Mouse (Mus musculus) thymus, adult 18-20 months (tissue): Measurements from ENCODE around the gene Prkca.
"Not testable (repeated sequence)": the region's sequence is repeated elsewhere in the genome, so short reads cannot be mapped to it uniquely, and the experiment has no call there.

Experiments used
- DNase-seq, 2 experiments: peaks; one replicate each; pipeline ENCODE4 v3.0.0; 2022; ENCODE audit warnings: mixed read lengths in 2 of 2

Gene Prkca

DNA sequence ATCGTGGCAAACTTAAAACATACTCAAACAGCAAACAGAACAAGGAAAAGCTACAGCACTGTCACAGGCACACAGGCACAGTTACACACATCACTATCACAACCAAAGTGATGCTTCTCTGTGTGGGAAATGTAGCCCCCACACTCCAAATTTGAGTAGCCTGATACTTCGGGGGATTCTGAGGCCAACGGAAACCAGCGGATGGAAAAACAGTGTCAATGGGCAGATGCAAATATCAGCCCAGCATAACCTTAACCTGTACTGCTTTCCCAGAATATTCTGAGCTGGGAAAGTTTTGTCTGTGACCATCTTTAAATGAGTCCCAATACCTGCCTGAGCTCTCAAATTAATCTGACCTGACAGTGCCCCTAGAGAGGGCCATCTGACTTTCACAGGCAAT is 250.5 kb downstream of the Prkca start:
- DNase-seq = no peak

DNA sequence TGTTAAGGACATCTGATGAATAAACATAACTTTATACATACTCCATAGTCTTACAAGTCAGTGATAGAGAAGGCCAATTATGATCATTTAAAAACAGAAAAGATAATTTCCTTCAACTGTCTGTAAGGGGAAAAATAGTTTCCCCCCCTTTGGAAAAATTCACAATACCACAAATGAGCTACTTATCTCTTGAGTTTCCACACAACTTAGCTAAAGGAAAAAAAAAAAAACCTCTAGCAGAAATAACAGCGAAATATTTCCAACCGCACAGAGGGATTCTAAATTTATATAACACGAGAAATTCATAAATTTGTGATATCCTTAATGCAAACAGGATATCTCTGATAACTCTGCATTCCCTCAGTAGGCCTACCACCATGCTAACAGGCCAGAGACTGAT is 252.5 kb downstream of the Prkca start:
- DNase-seq = no peak

DNA sequence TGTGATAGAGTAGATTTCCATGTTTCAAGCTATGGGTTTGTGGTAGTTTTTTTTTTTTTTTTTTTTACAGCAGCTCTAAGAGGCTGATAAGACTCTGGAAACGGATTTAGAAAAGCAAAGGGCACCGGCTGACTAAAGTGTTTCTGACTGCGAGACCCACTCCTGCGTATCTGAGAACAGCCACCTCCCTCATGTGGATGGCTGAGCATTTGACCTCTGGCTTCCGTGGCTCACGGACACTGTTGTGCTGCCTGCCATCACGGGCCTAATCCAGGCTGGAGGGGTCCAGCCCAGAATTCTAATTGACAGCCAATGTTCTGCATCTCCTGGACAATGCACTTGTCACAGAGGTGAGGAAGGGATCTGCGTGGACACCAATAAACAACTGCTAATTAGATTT is 253.0 kb downstream of the Prkca start:
- DNase-seq = no peak

DNA sequence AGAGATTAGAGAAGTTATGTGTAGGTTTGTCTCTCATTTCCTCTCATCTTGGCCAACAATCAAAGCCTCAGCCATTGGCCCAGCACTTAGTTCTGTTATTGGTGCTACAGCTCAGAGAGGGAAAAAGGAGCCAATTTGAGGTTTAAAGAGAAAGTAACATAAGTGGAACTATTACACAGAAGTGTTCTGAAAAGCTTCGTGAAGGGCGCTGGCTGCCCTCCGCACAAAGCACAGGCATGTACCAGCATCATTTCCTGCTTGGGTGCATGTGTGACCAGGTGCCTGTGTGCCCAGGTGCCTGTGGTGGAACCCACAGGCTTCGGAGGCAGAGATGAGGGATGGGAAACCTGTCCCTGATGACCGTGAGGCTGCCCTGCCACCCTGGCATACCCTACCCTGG is 255.7 kb downstream of the Prkca start:
- no peak for DNase-seq

DNA sequence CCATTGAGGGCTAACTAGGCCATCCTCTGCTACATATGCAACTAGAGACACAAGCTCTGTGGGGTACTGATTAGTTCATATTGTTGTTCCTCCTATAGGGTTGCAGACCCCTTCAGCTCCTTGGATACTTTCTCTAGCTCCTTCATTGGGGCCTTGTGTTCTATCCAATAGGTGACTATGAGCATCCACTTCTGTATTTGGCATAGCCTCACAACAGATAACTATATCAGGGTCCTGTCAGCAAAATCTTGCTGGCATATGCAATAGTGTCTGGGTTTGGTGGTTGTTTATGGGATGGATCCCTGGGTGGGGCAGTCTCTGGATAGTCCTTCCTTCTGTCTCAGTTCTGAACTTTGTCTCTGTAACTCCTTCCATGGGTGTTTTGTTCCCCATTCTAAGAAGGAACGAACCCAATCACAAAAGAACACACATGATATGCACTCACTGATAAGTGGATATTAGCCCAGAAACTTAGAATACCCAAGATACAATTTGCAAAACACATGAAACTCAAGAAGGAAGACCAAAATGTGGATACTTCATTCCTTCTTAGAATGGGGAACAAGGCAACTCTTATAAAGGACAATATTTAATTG is 256.5 kb downstream of the Prkca start:
- not testable (repeated sequence) for DNase-seq

DNA sequence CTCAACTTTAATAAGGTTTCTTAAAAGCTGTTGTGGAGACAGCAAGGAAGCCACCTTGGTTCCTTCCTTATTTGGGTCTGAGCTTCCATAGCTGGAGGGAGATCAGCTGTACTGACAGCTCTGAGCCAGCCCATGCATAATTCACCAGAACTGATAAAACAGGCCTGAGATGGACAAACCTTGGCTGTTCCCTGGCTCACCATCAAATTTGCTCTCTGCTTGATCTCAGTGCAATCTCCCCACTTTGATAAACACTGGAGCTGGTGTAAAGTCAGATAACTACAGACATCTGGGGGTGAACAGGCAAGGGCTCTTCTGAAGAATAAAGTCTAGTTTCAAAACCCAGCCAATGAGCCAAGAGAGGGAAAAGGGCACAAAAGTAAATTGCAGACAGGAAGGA is 261.1 kb downstream of the Prkca start:
- DNase-seq = no peak

DNA sequence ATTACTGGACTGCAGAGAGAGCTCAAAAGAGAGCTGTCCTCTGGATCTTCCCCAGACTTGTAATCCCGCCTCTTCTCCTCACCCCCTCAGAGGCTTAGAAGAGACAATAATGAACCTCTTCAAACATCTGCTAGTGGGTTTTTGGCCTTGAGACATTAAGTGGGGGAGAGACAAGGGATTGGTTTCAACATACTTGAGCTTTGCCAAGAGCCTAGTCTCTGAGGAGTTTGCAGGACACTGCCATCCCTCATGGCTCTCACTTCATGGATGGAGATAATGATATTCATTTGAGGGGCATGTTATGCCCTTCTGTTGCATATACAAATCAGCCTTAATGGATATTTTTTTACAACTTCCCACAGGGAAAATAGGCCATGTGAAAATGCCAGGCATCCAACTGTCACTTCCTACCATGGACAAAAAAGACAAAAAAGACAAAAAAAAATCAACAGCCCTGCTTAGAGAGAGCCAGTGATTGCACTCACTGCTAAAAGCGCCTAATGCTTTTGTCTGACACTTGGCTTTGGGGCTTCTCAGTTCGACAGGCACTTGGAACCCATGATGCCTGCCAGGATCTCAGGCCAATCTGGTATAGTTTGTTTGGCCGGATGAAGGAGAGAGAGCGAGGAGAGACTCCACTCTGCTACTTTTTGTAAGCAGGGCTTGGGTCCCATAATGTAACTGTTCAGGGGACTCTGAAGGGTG is 263.6 kb downstream of the Prkca start:
- DNase-seq = no peak

DNA sequence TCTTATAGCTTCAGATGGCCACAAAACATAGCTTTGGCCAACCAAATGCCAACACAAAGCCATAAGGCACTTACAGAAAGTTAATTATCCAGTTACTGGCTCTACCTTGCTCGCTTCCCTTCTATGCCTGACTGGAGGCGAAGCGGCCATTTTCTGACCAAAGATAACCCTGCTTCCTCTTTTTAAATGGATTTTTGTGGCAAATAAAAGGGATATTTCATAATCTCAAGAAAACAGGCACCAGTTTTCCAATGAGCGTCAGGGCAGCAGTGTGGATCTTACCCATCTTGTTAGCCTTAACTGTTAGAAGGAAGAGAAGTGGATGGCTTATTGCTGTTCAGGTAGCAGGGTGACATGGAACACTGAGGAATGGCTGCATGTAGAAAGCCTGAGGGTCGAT is 264.3 kb downstream of the Prkca start:
- DNase-seq = no peak

DNA sequence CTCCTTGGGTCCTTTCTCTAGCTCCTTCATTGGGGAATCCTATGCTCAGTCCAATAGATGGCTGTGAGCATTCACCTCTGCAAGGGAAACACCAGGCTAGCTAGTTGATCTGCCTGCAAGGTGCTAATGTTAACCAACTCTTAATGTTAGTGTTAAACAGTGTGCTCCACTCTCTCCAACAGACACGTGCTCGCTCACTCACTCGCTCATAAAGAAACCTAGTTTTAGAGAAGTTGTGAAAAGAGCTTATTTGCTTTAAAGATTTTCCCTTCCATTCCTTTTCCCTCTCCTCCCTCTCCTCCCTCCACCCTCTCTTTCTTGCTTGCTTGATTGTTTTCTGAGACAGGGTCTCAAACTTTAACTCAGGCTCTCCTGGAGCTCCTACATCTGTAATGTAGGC is 266.2 kb downstream of the Prkca start:
- DNase-seq = no peak

DNA sequence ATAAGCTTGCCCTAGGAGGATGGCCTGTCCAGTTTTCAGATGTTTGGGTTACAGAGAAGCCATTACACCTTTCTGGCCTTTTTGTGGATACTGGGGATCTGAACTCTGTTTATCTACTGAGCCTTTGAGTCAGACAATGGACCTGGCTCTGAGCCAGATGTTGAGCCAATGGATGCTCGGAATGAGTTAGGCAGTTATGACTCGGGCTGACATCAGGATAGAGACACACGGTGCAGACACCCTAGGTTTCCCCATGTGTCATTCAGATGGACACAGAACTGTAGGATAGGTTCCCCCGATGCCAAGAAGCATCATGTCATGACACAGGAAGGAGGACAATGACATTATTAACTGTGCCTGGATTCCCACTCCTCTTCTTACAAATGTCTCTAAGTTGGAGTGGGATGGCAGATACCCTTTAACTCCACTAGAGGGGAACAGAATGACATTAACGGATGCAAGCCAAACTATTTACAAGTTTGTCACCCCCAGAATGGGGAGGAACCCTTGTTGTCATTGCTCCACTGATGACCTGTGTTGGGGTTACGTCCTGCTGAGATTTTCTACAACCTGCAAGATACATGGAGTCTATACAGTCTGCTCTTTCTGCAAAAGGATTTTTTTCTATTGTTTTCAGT is 271.0 kb downstream of the Prkca start:
- DNase-seq = no peak

DNA sequence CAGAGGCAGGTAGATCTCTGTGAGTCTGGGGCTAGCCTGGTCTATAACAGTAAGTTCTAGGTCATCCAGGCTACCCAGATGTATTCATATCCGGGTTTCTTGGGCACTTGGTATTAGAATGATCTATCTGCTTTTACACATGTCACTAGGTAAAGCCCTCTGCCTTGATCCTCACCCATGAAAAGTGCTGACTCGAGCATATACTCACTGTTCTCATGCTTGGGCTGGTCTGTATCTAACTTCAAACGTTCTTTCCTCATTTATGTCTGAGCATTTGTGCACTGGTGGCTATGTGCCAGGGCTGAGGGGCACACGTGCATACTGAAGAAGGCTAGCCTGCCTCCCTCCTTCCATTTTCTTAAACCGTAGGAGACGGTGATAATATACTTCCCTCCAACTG is 272.5 kb downstream of the Prkca start:
- no peak for DNase-seq

DNA sequence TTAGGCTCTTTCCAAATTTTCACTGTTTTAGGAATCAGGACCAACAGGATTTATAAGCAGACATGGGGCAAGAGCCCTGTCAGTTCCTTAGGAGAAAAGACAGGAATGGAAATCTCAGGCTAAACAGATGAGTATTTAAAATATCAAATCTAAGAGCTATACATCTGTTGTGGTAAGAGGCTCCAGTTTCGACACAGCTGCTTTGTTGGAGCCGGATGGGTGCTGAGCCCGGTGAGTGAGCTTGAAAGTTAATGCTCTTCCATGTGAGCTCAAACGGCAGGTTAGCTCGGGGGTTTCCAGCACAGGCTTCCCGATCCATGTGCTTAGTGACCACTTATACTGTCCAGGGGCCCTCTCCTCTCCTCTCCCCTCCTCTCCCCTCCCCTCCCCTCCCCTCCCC is 273.7 kb downstream of the Prkca start:
- DNase-seq = no peak

DNA sequence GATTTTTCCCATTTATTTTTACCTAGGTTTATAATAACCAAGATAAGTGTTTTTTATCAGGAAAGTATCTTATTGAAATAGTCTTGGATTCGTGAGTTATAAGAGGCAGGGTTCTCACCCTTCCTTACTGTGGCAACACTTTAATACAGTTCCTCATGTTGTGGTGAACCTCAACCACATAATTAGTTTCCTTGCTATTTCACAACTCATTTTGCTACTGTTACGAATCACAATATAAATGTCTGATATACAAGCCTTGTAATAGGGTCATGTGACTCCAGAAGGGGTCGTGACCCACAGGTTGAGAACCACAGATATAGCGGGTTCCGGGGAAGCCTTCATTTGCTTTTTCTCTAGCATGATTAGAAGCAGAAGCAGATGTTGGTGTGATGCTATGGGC is 275.3 kb downstream of the Prkca start:
- DNase-seq = no peak

DNA sequence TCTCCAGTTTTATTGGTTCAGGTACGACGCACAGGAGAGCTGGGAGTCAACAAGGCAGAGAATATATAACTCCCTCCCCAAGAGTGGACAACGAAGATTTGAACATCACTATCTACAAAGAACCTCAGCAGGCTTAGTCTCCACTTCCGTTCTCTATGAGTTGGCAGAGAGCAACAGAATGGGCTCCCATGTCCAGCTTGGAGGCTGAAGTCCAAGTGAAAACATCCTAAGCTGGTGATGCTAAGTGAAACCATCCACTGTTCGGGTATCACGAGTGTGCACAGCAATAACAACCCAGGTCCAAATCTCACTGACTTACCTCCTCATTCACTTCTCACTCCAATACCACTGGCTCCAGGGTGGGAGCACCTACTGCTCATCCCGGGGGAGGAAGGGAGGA is 276.6 kb downstream of the Prkca start:
- no peak for DNase-seq

DNA sequence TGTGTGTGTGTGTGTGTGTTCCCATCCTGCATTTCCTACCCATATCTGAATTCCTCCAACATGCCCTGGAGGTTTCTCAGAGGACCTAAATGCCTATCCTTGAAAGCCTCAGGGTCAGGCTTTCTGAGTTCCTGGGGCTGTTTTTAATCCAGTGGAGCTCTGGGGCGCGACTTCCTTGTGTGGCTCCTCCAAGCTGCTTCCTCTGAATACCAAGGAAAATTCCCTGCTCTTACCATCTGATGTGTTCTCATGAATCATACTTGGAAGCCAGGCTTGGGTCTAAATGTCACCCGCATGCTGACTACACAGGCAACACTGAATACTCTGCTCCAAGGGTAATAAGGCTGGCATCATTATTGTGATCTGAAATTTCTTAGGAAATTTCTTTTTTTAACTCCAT is 279.3 kb downstream of the Prkca start:
- DNase-seq = no peak

DNA sequence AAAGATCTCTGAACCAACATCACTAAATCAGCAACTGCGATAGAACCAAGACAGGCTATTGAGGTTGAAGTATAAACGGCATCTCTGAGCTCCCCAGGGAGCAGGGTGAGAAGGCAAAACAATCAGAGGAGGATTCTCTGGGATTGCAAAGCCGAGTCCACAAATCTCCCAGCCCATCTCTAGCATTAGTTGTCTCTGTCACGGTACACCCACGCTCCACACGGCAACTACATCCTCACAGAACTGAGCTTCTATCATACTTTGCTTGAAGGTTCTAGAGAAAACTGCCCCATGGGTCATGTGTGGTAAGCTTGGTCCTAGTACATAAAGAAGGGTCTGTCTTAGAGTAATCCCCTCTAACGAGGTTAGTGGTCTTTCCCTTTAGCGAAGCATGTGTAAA is 280.6 kb downstream of the Prkca start:
- DNase-seq = no peak

DNA sequence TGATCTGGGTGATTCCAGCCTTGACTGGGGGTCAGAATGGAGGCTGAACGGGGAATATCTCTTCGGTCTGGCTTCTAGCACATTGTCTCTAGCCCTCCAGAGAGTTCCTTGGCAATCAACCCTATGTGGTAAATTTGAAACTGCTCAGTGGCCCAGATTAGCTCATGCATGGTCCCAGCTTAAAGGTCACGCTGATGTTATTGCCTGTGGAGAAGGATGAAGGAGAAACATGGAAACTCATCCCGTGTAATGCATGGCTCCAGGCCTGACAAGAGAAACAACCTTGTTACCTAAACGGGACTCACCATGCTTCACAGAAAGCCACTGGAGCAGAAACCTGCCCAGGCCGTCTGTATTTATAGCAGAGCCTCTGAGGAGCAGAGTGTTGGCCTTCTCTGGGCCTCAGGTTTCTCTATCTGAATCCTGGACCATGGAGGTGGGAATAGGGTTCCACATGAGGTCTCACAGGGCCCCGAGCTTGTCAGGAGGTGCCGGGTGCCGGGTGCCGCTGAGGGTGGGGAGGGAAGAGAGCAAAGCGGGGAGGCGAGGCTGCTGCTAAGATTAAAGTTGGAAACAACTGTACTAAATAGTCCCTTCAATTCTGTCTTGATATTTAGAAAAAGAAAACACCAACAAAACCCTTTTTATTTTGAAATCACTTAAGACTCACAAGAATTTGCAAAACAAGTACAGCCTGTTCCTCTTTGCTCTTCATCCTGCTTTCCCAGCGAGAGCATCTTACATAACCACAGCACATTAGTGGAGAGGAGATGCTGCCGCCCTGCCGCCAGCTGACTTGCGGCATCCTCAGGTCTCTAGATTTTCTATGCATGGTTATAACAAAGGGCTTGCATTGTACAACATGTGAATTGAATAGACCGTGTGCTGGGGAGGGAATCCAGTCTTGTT is 281.9 kb downstream of the Prkca start:
- no peak for DNase-seq

DNA sequence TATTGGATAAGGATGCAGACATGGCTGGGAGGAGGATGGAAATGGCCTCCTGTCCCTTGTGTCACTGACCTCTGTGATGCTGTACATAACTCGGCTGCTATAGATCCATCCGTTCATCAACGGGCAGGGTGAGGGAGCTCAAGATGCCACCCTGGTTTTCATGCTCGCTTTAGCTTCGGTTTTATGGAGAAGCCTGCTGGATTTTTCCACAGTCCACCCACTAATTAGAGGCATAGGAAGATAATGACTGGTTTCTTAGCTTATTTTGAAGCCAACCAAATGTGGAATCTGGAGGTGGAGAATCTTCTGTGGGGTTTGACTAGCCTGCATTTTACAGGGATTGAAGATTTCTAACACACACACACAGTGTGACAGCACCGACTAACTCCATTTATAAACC is 286.6 kb downstream of the Prkca start:
- no peak for DNase-seq

DNA sequence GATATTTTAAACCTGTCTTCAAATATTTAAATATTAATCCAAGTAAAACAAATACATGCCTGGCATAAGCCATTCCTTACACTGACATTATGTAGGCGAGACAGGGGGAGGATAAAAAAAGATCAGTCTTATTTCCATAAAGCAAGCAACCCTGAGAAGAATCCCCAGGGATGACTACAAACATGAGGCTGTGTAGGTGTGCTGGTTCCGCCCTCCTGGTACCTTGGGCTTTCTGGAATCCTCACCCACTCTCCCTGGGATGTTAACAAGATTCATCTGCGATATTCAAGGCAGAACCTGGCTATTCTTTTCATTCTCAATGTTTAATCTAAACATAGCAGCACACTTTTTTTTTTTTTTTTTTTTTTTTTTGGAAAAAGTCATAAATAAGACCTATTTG is 289.1 kb downstream of the Prkca start:
- DNase-seq = no peak

DNA sequence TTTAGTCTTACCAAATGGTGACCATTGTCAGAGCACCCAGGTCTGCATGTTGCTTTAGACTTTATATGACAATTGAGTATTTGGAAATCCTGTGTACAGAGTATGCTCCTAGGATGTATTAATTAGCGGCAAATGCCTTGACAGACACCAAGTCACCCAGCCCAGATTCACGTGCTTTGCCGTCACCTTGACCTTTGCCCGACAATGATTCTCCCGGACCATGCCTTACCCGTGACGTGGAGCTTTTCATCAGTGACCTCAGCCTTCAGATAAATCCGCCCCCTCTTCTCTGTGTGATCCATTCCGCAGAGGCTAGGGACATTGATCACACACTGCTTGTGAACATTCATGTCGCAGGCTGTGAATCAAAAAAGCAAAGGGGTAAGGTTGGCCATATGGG is 290.0 kb downstream of the Prkca start:
- DNase-seq = no peak

DNA sequence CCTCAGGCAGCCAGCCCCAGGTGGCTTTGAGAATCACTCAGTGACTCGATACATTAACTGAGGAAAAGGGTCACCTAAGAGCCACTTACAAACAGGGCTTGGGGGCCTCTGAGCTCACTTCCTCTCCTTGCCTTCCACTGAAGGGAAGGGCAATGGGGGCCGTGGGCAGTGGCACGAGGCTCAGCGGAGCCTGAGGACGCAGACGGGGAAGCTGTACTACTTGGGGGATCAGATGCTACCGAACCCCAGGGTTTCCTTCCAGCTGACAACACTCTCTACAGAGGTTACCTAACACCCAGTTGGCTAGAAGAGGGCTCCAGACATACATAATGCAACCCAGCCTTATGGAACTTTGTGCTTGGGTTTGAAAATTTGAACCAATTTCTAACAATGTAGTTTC is 302.1 kb downstream of the Prkca start:
- DNase-seq = no peak

DNA sequence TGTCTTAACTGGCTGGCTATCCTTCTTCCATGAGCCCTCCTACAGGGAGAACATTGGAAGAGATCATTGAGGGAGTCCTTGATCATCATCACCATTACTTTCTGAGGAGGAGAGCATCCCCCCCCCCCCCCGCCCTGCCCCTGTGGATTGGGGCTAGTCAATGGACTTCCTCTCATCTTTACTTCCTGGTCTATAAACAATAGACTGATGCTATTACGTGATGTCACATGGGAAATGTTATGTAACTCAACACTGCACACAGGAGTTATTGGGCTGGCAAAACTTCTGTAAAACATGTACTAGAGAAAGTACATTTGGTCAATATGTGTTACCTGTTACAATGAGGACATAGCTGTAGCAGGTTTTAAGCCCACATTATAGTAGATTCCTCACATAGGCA is 302.9 kb downstream of the Prkca start:
- no peak for DNase-seq

DNA sequence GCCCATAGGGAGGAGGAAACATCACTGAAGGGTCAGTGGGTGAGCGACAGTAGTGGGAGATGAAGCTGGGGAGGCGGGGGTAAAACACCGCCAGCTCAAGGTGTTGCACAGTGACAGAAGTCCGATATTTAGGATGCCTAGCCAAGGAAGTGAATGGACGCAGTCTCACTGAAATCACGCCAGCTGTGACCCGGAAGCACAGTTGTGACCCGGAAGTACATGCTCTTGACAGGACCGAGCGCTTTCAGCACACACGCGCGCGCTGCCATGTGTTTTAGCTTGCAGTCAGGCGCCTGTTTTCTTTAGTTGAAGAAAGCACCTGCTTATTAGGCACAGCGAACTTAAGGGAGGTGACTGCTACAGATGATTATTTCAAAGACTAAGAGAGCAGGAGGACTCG is 304.0 kb downstream of the Prkca start:
- DNase-seq = no peak

DNA sequence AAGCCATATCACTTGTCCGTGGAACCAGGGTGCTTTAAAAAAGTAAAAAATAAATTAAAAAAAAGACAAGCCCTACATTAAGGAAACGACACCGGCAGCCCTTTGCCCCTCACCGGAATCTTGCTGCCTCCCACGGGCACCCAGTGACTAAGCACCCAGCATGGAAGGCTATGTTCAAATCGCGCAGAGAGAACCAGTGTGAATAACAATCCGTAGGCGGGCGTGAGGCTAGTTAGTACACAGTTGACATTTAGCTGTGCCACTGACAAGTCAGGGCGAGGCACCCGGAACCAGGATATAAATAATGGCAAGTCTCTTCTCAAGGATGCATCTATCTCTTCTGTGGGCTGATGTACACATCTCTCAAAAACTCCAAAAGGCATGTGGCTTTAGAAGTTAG is 304.7 kb downstream of the Prkca start:
- no peak for DNase-seq
